Comparison of ENCODE assay signal across 8 mouse cellular contexts in the genomic region with DNA sequence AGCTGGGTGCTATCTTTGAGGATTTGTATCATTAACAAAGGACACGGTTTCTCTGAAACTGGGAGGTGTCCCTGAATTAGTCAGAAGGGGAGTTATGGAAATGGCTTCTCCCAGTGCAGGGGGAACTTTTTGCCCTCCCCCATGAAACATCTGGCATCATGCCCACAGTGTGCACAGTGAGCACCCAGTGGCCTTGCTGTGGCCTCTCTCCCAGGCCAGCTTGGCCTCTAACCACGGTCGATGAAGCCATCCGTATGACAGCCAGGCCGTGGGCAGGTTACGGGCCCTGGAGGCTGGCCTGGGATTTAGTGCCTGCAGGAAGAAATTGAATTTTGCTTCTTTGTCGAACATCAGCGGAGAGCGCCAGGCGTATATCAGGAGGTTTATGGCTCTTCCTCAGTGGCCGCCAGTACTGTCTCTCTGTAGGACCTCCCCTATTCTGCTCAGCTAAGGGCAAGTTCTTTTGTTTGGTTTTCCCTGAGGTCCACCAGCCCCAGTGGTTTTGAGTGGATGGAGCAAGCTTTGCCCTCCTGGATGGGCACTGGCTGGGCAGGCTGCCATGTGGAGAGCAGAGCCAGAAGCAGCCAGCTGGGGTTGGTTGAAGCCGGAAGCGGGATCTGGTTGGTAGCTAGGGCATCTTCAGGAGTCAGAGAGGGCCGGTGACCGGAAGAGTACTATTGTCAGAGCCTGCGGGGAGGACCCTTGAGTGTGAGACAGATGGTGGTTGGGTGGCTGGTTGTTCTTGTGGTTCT. TPM values are rescaled to one million over a fixed set of nuclear protein-coding genes. Genes with fewer than 3 reads are reported as not detected.
DNase-seq lines count a peak whose midpoint lies in the region; ATAC-seq and TF ChIP-seq lines count a peak whose summit lies in the region.
"Had no signal": no experiment of that assay in that cellular context is flagged by ENCODE, and none has a peak within 500 bp of the region (broad histone marks: within the 10 kb centered on the region; RNA-seq: fewer than 3 reads in every experiment).

No protein-coding gene starts in this region.

- H3K4me2 ChIP-seq in kidney, embryonic 14.5 days (replicated peaks; ENCODE audit: low read depth, low read length), result no peak overlapping the region

- peak; percentile 60 for DNase-seq in kidney, adult 2 months
- peak; percentile 49 for DNase-seq in Muller cell, postnatal 12 days (ENCODE audit: inconsistent ontology term)
- DNase-seq in adrenal gland, adult 8-10 months, result peak; percentile 90
- peak; percentile 38 to 48 for DNase-seq in kidney, postnatal 4 days

- no peak for ATAC-seq in kidney, embryonic 14.5 days (ENCODE audit: low FRiP score, low TSS enrichment)
- ATAC-seq in inflammation-experienced regulatory T-cells, adult 6 months, result no peak
- ATAC-seq in megakaryocyte-erythroid progenitor cell, adult 5-6 weeks (replicated peaks; ENCODE audit: low FRiP score, low TSS enrichment, poor library complexity, severe bottlenecking), result no peak

- TF ChIP-seq POLR2A in kidney, adult 2 months (IDR thresholded peaks at IDR 0.05; ENCODE audit: low read depth, low read length), result no peak

- H3K9me3 ChIP-seq in kidney, embryonic 14.5 days (ENCODE audit: control insufficient read depth, low read length), result no peaks in the 10 kb centered on the region
- H3K9me3 ChIP-seq: G1E had no signal

- H3K27ac ChIP-seq in kidney, adult 2 months (ENCODE audit: insufficient read depth, low read depth, low read length), result no peak overlapping the region
- no peak overlapping the region for H3K27ac ChIP-seq in kidney, embryonic 14.5 days (ENCODE audit: low read depth, low read length)

- H3K9ac ChIP-seq in kidney, embryonic 14.5 days (ENCODE audit: low read depth, low read length), result no peak overlapping the region

- no peak for TF ChIP-seq CTCF in kidney, adult 2 months (conservative IDR thresholded peaks at IDR 0.05; ENCODE audit: insufficient read depth, insufficient read length, low read depth, low read length)

- no peaks in the 10 kb centered on the region for H3K27me3 ChIP-seq in kidney, adult 2 months (replicated peaks; ENCODE audit: control insufficient read depth, insufficient read depth, low read length)
- H3K27me3 ChIP-seq in kidney, embryonic 14.5 days (ENCODE audit: control insufficient read depth, insufficient read depth, low read length), result peaks cover 14% of the 10 kb centered on the region; the same call in 1 of the 2 replicates

- WGBS in kidney, adult 2 months, result 75% methylated on average over 16 of the region's 16 CpGs
- 72% methylated on average over 16 of the region's 16 CpGs for WGBS in kidney, embryonic 14.5 days

- H3K36me3 ChIP-seq in kidney, adult 2 months (ENCODE audit: control insufficient read depth, insufficient read depth, low read length), result no peaks in the 10 kb centered on the region
- H3K36me3 ChIP-seq in kidney, embryonic 14.5 days (ENCODE audit: control insufficient read depth, insufficient read depth, low read length), result peaks cover 3% of the 10 kb centered on the region; the same call in 1 of the 2 replicates
- H3K36me3 ChIP-seq: G1E had no signal

- H3K4me3 ChIP-seq in kidney, adult 2 months (ENCODE audit: insufficient read depth, low read depth, low read length), result no peak overlapping the region
- no peak overlapping the region for H3K4me3 ChIP-seq in kidney, embryonic 14.5 days (ENCODE audit: low read length)

- no peaks in the 10 kb centered on the region for H3K4me1 ChIP-seq in kidney, adult 2 months (ENCODE audit: control insufficient read depth, insufficient read depth, low read length)
- H3K4me1 ChIP-seq in kidney, embryonic 14.5 days (ENCODE audit: control insufficient read depth, insufficient read depth, low read length), result no peaks in the 10 kb centered on the region

RNA-seq across cellular contexts. Expression of gene Adgrb2, which starts 9.4 kb away (rescaled TPM):
- 0.66 and 1.3 TPM in 2 replicates for polyA plus RNA-seq in kidney, adult 2 months (2012; rRNA removed)
- 2.6 and 3.3 TPM in 2 replicates for polyA plus RNA-seq in kidney, embryonic 14.5 days (2014; fragmentation: Nextera tagmentation; extraction: Ambion mirVana)
- 10 to 100 TPM; 26.8 to 55.8 (median 42.2) TPM for total RNA-seq in adrenal gland, adult 8-10 months (2022)
- polyA plus RNA-seq in inflammation-experienced regulatory T-cells, adult 6 months (2017; shearing (Covaris generic)), result 1 to 10 TPM in 1 of 3 experiments, under 1 TPM in 1, not detected in 1; 0.58 to 1.2 TPM
- total RNA-seq in megakaryocyte-erythroid progenitor cell, adult 5-6 weeks (2014; fragmentation: Nextera tagmentation), result 1.2 TPM in 1 of 2 replicates, not detected in the other
- total RNA-seq in megakaryocyte-erythroid progenitor cell, adult 5-6 weeks (2017), result not detected in 2 replicates
- polyA plus RNA-seq: G1E had no signal

RNA-seq across cellular contexts. Expression of gene Col16a1, which starts 53.5 kb away (rescaled TPM):
- polyA plus RNA-seq in kidney, adult 2 months (2012; rRNA removed), result 12.7 and 15.4 TPM in 2 replicates
- polyA plus RNA-seq in kidney, embryonic 14.5 days (2014; fragmentation: Nextera tagmentation; extraction: Ambion mirVana), result 27.6 and 28.1 TPM in 2 replicates
- 10 to 100 TPM in 3 of 4 experiments, 1 to 10 TPM in 1; 10.0 to 31.9 (median 19.9) TPM for total RNA-seq in adrenal gland, adult 8-10 months (2022)
- polyA plus RNA-seq in inflammation-experienced regulatory T-cells, adult 6 months (2017; shearing (Covaris generic)), result not detected
- total RNA-seq in megakaryocyte-erythroid progenitor cell, adult 5-6 weeks (2014; fragmentation: Nextera tagmentation), result 7.1 TPM in 1 of 2 replicates, not detected in the other
- 0.52 and 9.1 TPM in 2 replicates for total RNA-seq in megakaryocyte-erythroid progenitor cell, adult 5-6 weeks (2017)
- total RNA-seq: G1E had no signal
- polyA plus RNA-seq: G1E had no signal

Comparison
In these comparisons a context has a peak if more than half of its experiments do, and no peak if none do; other contexts are left out.
1. RNA of gene Col16a1, which starts 53.5 kb away (polyA plus RNA-seq): 27.6 to 28.1 TPM in kidney, embryonic 14.5 days and 12.7 to 15.4 TPM in kidney, adult 2 months; not detected in inflammation-experienced regulatory T-cells, adult 6 months; every median in the first group is over 10 times any median in the second.
2. Peak in every context shown above with its lines, with median percentiles within 50 percentile points of each other: DNase-seq.